Mouse (Mus musculus) lung, adult 2 months (tissue): ENCODE measurements around the gene Zbtb8os.

Experiments
- CTCF ChIP-seq: fragments of 200-500 bp; IDR thresholded peaks from 2 replicates; pipeline ENCODE4 v1.5.1; 2011; ENCODE audit warnings: mild to moderate bottlenecking, low read length, control low read depth; ENCODE audit not compliant: insufficient read depth
- POLR2A ChIP-seq: fragments of 200-500 bp; IDR thresholded peaks from 2 replicates; pipeline ENCODE4 v1.6.1; 2011; ENCODE audit warnings: low read depth, mild to moderate bottlenecking, control low read depth, low read length, borderline replicate concordance; ENCODE audit errors: extremely low read depth

GRCm38 (mm10) chr4:129326191-129326590 lies 9.3 kb upstream of the Zbtb8os start:
- TF ChIP-seq CTCF, result no peak
- no peak for TF ChIP-seq POLR2A
